Mouse (Mus musculus) intestine, postnatal 0 days (tissue): ENCODE data around the gene Bcl2l1. TPM values are rescaled to one million over a fixed set of nuclear protein-coding genes. Genes with fewer than 3 reads are reported as not detected.

Experiments
- ATAC-seq: fragments of 200-750 bp; cut with Nextera tagmentation; 2 replicates; pipeline ENCODE4 v1.8.0; 2017; ENCODE audit warnings: mild to moderate bottlenecking, moderate TSS enrichment, moderate library complexity
- H3K27ac ChIP-seq: fragments of 300-500 bp; sonication (generic); 2 replicates; pipeline ENCODE4 v1.5.1; 2014; ENCODE audit warnings: mild to moderate bottlenecking, low read depth, low read length, moderate library complexity
- H3K27me3 ChIP-seq: fragments of 300-500 bp; sonication (generic); replicated peaks from 2 replicates; pipeline ENCODE4 v1.6.1; 2014; ENCODE audit warnings: low read length, mixed read lengths; ENCODE audit not compliant: control insufficient read depth, insufficient read depth
- H3K36me3 ChIP-seq: fragments of 300-500 bp; sonication (generic); 2 replicates; pipeline ENCODE4 v1.6.1; 2014; ENCODE audit warnings: mild to moderate bottlenecking, moderate library complexity; ENCODE audit not compliant: control insufficient read depth, insufficient read depth
- H3K4me1 ChIP-seq: fragments of 300-500 bp; sonication (generic); replicated peaks from 2 replicates; pipeline ENCODE4 v1.6.1; 2014; ENCODE audit warnings: antibody characterized with exemption, low read length, mixed read lengths; ENCODE audit not compliant: control insufficient read depth, insufficient read depth
- H3K4me2 ChIP-seq: fragments of 300-500 bp; sonication (generic); replicated peaks from 2 replicates; pipeline ENCODE4 v1.6.1; 2014; ENCODE audit warnings: low read depth, mild to moderate bottlenecking, moderate library complexity
- H3K4me3 ChIP-seq: fragments of 300-500 bp; sonication (generic); 2 replicates; pipeline ENCODE4 v1.5.1; 2014; ENCODE audit warnings: low read depth, low read length
- H3K9ac ChIP-seq: fragments of 300-500 bp; sonication (generic); 2 replicates; pipeline ENCODE4 v1.6.1; 2014; ENCODE audit warnings: mild to moderate bottlenecking, low read depth, low read length
- H3K9me3 ChIP-seq: fragments of 300-500 bp; sonication (generic); 2 replicates; pipeline ENCODE4 v1.6.1; 2016; ENCODE audit warnings: mixed run types; ENCODE audit not compliant: control insufficient read depth
- CTCF ChIP-seq: sonication (generic); IDR thresholded peaks from 2 replicates; pipeline ENCODE4 v1.5.1; 2016; ENCODE audit warnings: low read depth, mild to moderate bottlenecking, control low read depth, antibody characterized with exemption, moderate library complexity
- WGBS: fragments of 180-500 bp; shearing (Covaris S2); extraction: QIAGEN DNeasy Blood & Tissue Kit; methylation state at CpG from one replicate; pipeline ENCODE4 v1.1.7; 2014; 5-methylcytosine and 5-hydroxymethylcytosine counted together
- polyA plus RNA-seq: library from polyadenylated mRNA; unstranded; fragments of >200 nt; fragmentation: Nextera tagmentation; extraction: Ambion mirVana; gene quantifications from 2 replicates; pipeline ENCODE4 v1.2.1, GENCODE M21; 2015

The Bcl2l1 gene
- polyA plus RNA-seq, 1 experiment from 2014 or later: 58.5 TPM

- TF ChIP-seq CTCF: no peak
- 39% methylated on average over 3 of the region's 3 CpGs for WGBS
- H3K27ac ChIP-seq: peak overlapping the region; percentile 58; the same call in 1 of the 2 replicates
- peak; percentile 76 for ATAC-seq
- no peaks in the 10 kb centered on the region for H3K27me3 ChIP-seq
- H3K4me1 ChIP-seq: peaks cover 20% of the 10 kb centered on the region; the same call in 1 of the 2 replicates
- H3K9ac ChIP-seq: no peak overlapping the region
- H3K4me2 ChIP-seq: no peak overlapping the region
- no peaks in the 10 kb centered on the region for H3K9me3 ChIP-seq
- H3K36me3 ChIP-seq: no peaks in the 10 kb centered on the region
- no peak overlapping the region for H3K4me3 ChIP-seq
Measured at GRCm38 (mm10) chr2:152808178-152808577, 23.4 kb downstream of the Bcl2l1 start.

GRCm38 (mm10) chr2:152806037-152806436 lies 25.5 kb downstream of the Bcl2l1 start:
- Histone ChIP-seq H3K27ac (peak overlapping the region; percentile 31; the same call in 1 of the 2 replicates), H3K4me1 (peaks cover 14% of the 10 kb centered on the region; the same call in 1 of the 2 replicates), H3K9me3 (no peaks in the 10 kb centered on the region), H3K27me3 (no peaks in the 10 kb centered on the region), H3K36me3 (no peaks in the 10 kb centered on the region), H3K4me3 (no peak overlapping the region), H3K4me2 (no peak overlapping the region), H3K9ac (no peak overlapping the region)
- ATAC-seq: no peak
- TF ChIP-seq CTCF: no peak
- 41% methylated on average over 2 of the region's 2 CpGs for WGBS

DNA sequence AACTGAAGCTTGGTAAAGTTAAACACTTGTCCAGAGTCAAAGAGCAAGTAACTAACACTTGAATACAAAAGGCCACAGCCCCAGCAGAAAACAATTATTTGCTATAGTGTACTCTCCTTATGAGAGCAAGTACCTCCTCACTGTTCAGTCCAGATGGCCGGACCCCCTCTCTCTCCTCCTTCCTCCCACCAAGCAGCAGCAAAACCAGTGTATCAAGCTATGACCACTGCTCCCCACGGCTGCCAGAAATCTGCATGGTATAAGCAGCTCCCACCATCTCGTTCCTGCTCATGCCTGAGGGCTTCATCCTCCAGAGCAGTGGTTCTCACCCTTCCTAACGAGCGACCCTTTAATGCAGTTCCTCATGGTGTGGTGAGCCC lies 26.4 kb downstream of the Bcl2l1 start:
- H3K27me3 ChIP-seq: no peaks in the 10 kb centered on the region
- ATAC-seq: no peak
- TF ChIP-seq CTCF: no peak
- no peaks in the 10 kb centered on the region for H3K36me3 ChIP-seq
- H3K9me3 ChIP-seq: no peaks in the 10 kb centered on the region
- 58% methylated on average over 5 of the region's 5 CpGs for WGBS
- H3K4me2 ChIP-seq: no peak overlapping the region
- H3K4me3 ChIP-seq: no peak overlapping the region
- peaks cover 9% of the 10 kb centered on the region; the same call in 1 of the 2 replicates for H3K4me1 ChIP-seq
- H3K27ac ChIP-seq: peak overlapping the region; percentile 31
- no peak overlapping the region for H3K9ac ChIP-seq

DNA sequence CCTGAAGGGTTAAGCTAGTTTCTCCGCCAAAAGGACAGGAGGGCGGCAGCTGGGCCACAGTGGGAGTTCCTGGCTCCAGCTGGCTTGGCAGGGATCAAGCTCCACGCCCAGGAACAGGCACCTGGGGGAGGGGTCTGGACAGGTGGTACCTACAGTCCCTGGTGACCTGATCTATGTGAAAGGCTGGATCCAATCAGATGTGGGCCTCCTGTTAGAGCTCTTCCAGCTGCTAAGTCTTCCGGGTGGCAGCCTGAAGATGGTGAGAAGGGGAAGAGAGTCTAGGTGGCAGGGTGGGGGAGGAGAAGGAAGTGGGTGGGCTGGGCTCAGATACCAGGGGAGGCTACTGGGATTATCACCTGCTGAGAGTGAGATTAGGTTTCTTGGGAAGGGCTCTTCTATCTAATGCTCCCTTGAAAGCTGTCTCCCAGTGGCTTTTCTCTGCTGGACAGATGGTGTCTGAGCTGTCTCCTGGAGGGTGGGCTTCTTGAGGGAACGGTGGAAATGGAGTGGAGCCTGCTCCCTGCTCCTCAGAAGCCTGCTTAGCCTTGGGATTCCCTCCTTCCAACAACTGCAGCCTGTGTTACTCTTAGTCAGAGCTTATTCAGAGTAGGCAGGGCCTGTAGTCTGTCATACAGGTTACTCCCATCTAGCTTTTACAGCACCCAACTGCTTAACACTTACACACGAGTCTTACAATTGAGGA lies 27.0 kb downstream of the Bcl2l1 start:
- H3K9ac ChIP-seq: 0 out of 2 replicates have a peak overlapping the region, but pooled peaks have one; percentile 17
- no peaks in the 10 kb centered on the region for H3K9me3 ChIP-seq
- peak overlapping the region; percentile 60 for H3K27ac ChIP-seq
- H3K4me1 ChIP-seq: peaks cover 9% of the 10 kb centered on the region; the same call in 1 of the 2 replicates
- no peak for TF ChIP-seq CTCF
- peak; percentile 60 for ATAC-seq
- 0 out of 2 replicates have a peak overlapping the region, but pooled peaks have one; percentile 17 for H3K4me2 ChIP-seq
- no peaks in the 10 kb centered on the region for H3K36me3 ChIP-seq
- 7% methylated on average over 6 of the region's 6 CpGs for WGBS
- H3K4me3 ChIP-seq: no peak overlapping the region
- H3K27me3 ChIP-seq: no peaks in the 10 kb centered on the region

- H3K9me3 ChIP-seq: no peaks in the 10 kb centered on the region
- 77% methylated on average over 5 of the region's 5 CpGs for WGBS
Measured at GRCm38 (mm10) chr2:152803081-152803480, 28.4 kb downstream of the Bcl2l1 start.

DNA sequence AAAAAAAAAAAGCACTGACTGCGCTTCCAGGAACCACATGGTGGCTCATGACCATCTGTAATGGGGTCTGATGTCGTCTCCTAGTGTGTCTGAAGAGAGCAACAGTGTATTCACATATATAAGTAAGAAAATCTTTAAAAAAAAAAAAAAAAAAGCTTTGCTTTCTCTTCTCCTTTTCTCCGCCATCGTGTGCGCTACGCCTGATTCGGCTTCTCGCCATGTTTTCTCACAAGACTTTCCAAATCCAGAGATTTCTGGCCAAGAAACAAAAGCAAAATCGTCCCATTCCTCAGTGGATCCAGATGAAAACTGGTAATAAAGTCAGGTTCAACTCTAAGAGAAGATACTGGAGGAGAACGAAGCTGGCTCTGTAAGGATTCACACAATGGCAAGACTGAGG lies 29.2 kb downstream of the Bcl2l1 start:
- no peak overlapping the region for H3K27ac ChIP-seq
- no peaks in the 10 kb centered on the region for H3K27me3 ChIP-seq
- H3K9ac ChIP-seq: no peak overlapping the region
- ATAC-seq: no peak
- no peak for TF ChIP-seq CTCF
- 91% methylated on average over 10 of the region's 10 CpGs for WGBS
- peaks cover 4% of the 10 kb centered on the region; the same call in 1 of the 2 replicates for H3K4me1 ChIP-seq
- no peak overlapping the region for H3K4me3 ChIP-seq
- no peaks in the 10 kb centered on the region for H3K36me3 ChIP-seq
- H3K9me3 ChIP-seq: no peaks in the 10 kb centered on the region
- H3K4me2 ChIP-seq: no peak overlapping the region

More at GRCm38 (mm10) chr2:152803081-152803480, 28.4 kb downstream of the Bcl2l1 start:
- no peaks in the 10 kb centered on the region for H3K36me3 ChIP-seq
- TF ChIP-seq CTCF: no peak
- no peak overlapping the region for H3K4me2 ChIP-seq
- no peak for ATAC-seq
- H3K9ac ChIP-seq: no peak overlapping the region
- no peak overlapping the region for H3K27ac ChIP-seq
- peaks cover 4% of the 10 kb centered on the region; the same call in 1 of the 2 replicates for H3K4me1 ChIP-seq
- no peak overlapping the region for H3K4me3 ChIP-seq
- no peaks in the 10 kb centered on the region for H3K27me3 ChIP-seq
